Mouse (Mus musculus): ENCODE data around the gene Fbxl16. TPM values are rescaled to one million over a fixed set of nuclear protein-coding genes. Genes with fewer than 3 reads are reported as not detected.

Gene Fbxl16
- polyA plus RNA-seq, 1 experiment = 4.7 TPM

GRCm38 (mm10) chr17:25781339-25781738, 27.5 kb upstream of the Fbxl16 start:
- Histone ChIP-seq H3K27ac (ENCODE audit: insufficient read depth, low read length) (no peak overlapping the region), H3K4me3 (ENCODE audit: insufficient read depth, low read length) (no peak overlapping the region), H3K4me1 (ENCODE audit: control insufficient read depth, insufficient read depth, low read length) (no peaks in the 10 kb centered on the region)
- TF ChIP-seq CTCF (IDR thresholded peaks at IDR 0.05; ENCODE audit: borderline replicate concordance, insufficient read depth, low read length) = no peak
- TF ChIP-seq POLR2A (IDR thresholded peaks at IDR 0.05; ENCODE audit: low read depth, low read length) = no peak

- H3K4me1 ChIP-seq (ENCODE audit: control insufficient read depth, insufficient read depth, low read length) = no peaks in the 10 kb centered on the region
- no peak overlapping the region for H3K4me3 ChIP-seq (ENCODE audit: insufficient read depth, low read length)
- no peak overlapping the region for H3K27ac ChIP-seq (ENCODE audit: insufficient read depth, low read length)
- TF ChIP-seq CTCF (IDR thresholded peaks at IDR 0.05; ENCODE audit: borderline replicate concordance, insufficient read depth, low read length) (no peak), POLR2A (IDR thresholded peaks at IDR 0.05; ENCODE audit: low read depth, low read length) (no peak)
Observed at GRCm38 (mm10) chr17:25783086-25783485, 25.8 kb upstream of the Fbxl16 start.

- no peaks in the 10 kb centered on the region for H3K4me1 ChIP-seq (ENCODE audit: control insufficient read depth, insufficient read depth, low read length)
- TF ChIP-seq POLR2A (IDR thresholded peaks at IDR 0.05; ENCODE audit: low read depth, low read length) (no peak), CTCF (IDR thresholded peaks at IDR 0.05; ENCODE audit: borderline replicate concordance, insufficient read depth, low read length) (no peak)
- H3K4me3 ChIP-seq (ENCODE audit: insufficient read depth, low read length) = 0 out of 2 replicates have a peak overlapping the region, but pooled peaks have one; percentile 73
- no peak overlapping the region for H3K27ac ChIP-seq (ENCODE audit: insufficient read depth, low read length)
Observed at GRCm38 (mm10) chr17:25783861-25784574, 24.9 kb upstream of the Fbxl16 start.

GRCm38 (mm10) chr17:25785281-25785745, 23.6 kb upstream of the Fbxl16 start, which contains the start of gene Haghl:
TSS of gene Haghl (minus strand) at chr17:25785673.
- H3K27ac ChIP-seq (ENCODE audit: insufficient read depth, low read length) = peak within 1 kb of the TSS; percentile 68
- peak; percentile 93 for TF ChIP-seq POLR2A (IDR thresholded peaks at IDR 0.05; ENCODE audit: low read depth, low read length)
- TF ChIP-seq CTCF (IDR thresholded peaks at IDR 0.05; ENCODE audit: borderline replicate concordance, insufficient read depth, low read length) = no peak
- no peaks in the 10 kb centered on the region for H3K4me1 ChIP-seq (ENCODE audit: control insufficient read depth, insufficient read depth, low read length)
- H3K4me3 ChIP-seq (ENCODE audit: insufficient read depth, low read length) = peak within 1 kb of the TSS; percentile 73

GRCm38 (mm10) chr17:25786280-25786679, 22.6 kb upstream of the Fbxl16 start, which contains the start of gene Ccdc78:
TSS of gene Ccdc78 (plus strand) at chr17:25786580.
- no peaks in the 10 kb centered on the region for H3K4me1 ChIP-seq (ENCODE audit: control insufficient read depth, insufficient read depth, low read length)
- peak within 1 kb of the TSS; percentile 68; the same call in 1 of the 2 replicates for H3K27ac ChIP-seq (ENCODE audit: insufficient read depth, low read length)
- TF ChIP-seq CTCF (IDR thresholded peaks at IDR 0.05; ENCODE audit: borderline replicate concordance, insufficient read depth, low read length) (no peak), POLR2A (IDR thresholded peaks at IDR 0.05; ENCODE audit: low read depth, low read length) (no peak; the same call in 1 of the 2 replicates)
- H3K4me3 ChIP-seq (ENCODE audit: insufficient read depth, low read length) = peak within 1 kb of the TSS; percentile 73

- H3K4me1 ChIP-seq (ENCODE audit: control insufficient read depth, insufficient read depth, low read length) = no peaks in the 10 kb centered on the region
- no peak overlapping the region for H3K4me3 ChIP-seq (ENCODE audit: insufficient read depth, low read length)
- no peak overlapping the region for H3K27ac ChIP-seq (ENCODE audit: insufficient read depth, low read length)
- TF ChIP-seq CTCF (IDR thresholded peaks at IDR 0.05; ENCODE audit: borderline replicate concordance, insufficient read depth, low read length) (no peak), POLR2A (IDR thresholded peaks at IDR 0.05; ENCODE audit: low read depth, low read length) (0 out of 2 replicates have a peak, but pooled peaks have one; percentile 1)
Observed at GRCm38 (mm10) chr17:25786781-25787504, 21.9 kb upstream of the Fbxl16 start.

GRCm38 (mm10) chr17:25791320-25791842, 17.5 kb upstream of the Fbxl16 start:
- H3K4me3 ChIP-seq (ENCODE audit: insufficient read depth, low read length) = peak overlapping the region; percentile 55
- TF ChIP-seq POLR2A (IDR thresholded peaks at IDR 0.05; ENCODE audit: low read depth, low read length) (0 out of 2 replicates have a peak, but pooled peaks have one; percentile 5), CTCF (IDR thresholded peaks at IDR 0.05; ENCODE audit: borderline replicate concordance, insufficient read depth, low read length) (no peak)
- peaks cover 7% of the 10 kb centered on the region; the same call in 1 of the 2 replicates for H3K4me1 ChIP-seq (ENCODE audit: control insufficient read depth, insufficient read depth, low read length)

GRCm38 (mm10) chr17:25791843-25792527, 16.9 kb upstream of the Fbxl16 start:
- Histone ChIP-seq H3K4me3 (ENCODE audit: insufficient read depth, low read length) (peak overlapping the region; percentile 55), H3K27ac (ENCODE audit: insufficient read depth, low read length) (peak overlapping the region; percentile 86), H3K4me1 (ENCODE audit: control insufficient read depth, insufficient read depth, low read length) (peaks cover 7% of the 10 kb centered on the region; the same call in 1 of the 2 replicates)
- peak; percentile 92 for TF ChIP-seq POLR2A (IDR thresholded peaks at IDR 0.05; ENCODE audit: low read depth, low read length)
- TF ChIP-seq CTCF (IDR thresholded peaks at IDR 0.05; ENCODE audit: borderline replicate concordance, insufficient read depth, low read length) = no peak

More at GRCm38 (mm10) chr17:25791320-25791842, 17.5 kb upstream of the Fbxl16 start:
- no peak overlapping the region for H3K27ac ChIP-seq (ENCODE audit: insufficient read depth, low read length)

GRCm38 (mm10) chr17:25792615-25793014, 16.3 kb upstream of the Fbxl16 start, which contains the start of gene Fam173a:
TSS of gene Fam173a (minus strand) at chr17:25792901.
- H3K4me3 ChIP-seq (ENCODE audit: insufficient read depth, low read length) = peak within 1 kb of the TSS; percentile 55
- peak within 1 kb of the TSS; percentile 86 for H3K27ac ChIP-seq (ENCODE audit: insufficient read depth, low read length)
- peaks cover 7% of the 10 kb centered on the region; the same call in 1 of the 2 replicates for H3K4me1 ChIP-seq (ENCODE audit: control insufficient read depth, insufficient read depth, low read length)
- TF ChIP-seq CTCF (IDR thresholded peaks at IDR 0.05; ENCODE audit: borderline replicate concordance, insufficient read depth, low read length) (no peak), POLR2A (IDR thresholded peaks at IDR 0.05; ENCODE audit: low read depth, low read length) (no peak)

Data from embryonic fibroblast, embryonic 13.5 days (primary cell).